Comparison of ENCODE assay signal across 8 mouse cellular contexts in the genomic region with DNA sequence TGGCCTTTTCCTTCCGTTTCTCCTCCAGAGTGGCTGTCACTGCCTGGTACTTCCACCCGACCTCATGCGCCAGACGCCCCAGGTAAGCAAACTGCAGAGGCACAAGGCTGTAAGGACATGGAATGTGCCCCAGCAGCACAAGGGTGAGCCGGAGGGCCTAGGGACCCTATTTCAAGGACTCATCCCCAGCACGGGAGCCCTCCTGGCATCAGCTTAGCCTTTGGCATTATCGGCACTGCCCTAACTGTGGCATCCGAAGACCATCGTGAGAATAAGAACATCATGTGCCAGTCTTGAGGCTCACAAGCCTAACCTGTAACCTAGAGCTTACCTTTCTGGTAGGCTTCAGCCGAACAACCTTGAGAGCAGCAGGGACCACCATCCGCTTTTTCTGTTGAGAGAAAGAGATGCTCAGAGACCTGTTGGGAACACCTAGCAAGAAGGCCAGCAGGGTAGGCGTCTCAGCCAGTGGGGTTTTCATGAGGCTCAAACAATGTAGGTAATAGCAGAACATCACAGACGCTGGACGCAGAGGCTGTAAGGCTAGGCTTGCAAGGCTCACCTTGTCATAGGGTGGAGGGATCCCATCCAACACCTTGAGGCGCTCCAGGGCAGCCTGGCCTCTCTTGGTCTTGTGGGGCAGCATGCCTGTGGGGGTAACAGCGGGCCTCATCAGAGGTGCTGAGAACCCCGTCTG. TPM values are rescaled to one million over a fixed set of nuclear protein-coding genes. Genes with fewer than 3 reads are reported as not detected.
DNase-seq lines count a peak whose midpoint lies in the region; ATAC-seq and TF ChIP-seq lines count a peak whose summit lies in the region.

No protein-coding gene starts in this region.

- no peaks in the 10 kb centered on the region; the same call in 1 of the 2 replicates for H3K79me2 ChIP-seq in heart, adult 2 months (replicated peaks; ENCODE audit: control insufficient read depth, insufficient read depth, low read length)

- DNase-seq in heart, adult 2 months = no peak
- DNase-seq in NIH3T3 (ENCODE audit: low read depth) = peak; percentile 16
- DNase-seq in midbrain, embryonic 14.5 days = no peak
- no peak for DNase-seq in cerebellum, adult 11 months
- DNase-seq in kidney, adult 18-20 months = no peak
- no peak for DNase-seq in layer of hippocampus, postnatal 25 days (ENCODE audit: extremely low spot score in 1 of 2, low spot score in 1 of 2)

- TF ChIP-seq POLR2A in heart, adult 2 months (IDR thresholded peaks at IDR 0.05; ENCODE audit: insufficient read depth, low read depth, low read length) = no peak

- no peak for ATAC-seq in heart, embryonic 13.5 days (ENCODE audit: extremely low read depth, insufficient number of reproducible peaks, low FRiP score, low TSS enrichment)
- ATAC-seq in hindbrain, embryonic 15.5 days (ENCODE audit: low FRiP score, low read depth) = no peak
- no peak for ATAC-seq in midbrain, embryonic 14.5 days (ENCODE audit: low FRiP score, low TSS enrichment)

- H3K4me3 ChIP-seq in heart, embryonic 13.5 days = peak overlapping the region; percentile 98
- H3K4me3 ChIP-seq in heart, adult 2 months = no peak overlapping the region
- H3K4me3 ChIP-seq in hindbrain, embryonic 15.5 days = peak overlapping the region; percentile 70
- no peak overlapping the region for H3K4me3 ChIP-seq in midbrain, embryonic 14.5 days (replicated peaks; ENCODE audit: low read depth, low read length)

- H3K4me1 ChIP-seq in heart, embryonic 13.5 days = peaks cover 63% of the 10 kb centered on the region
- peaks cover 12% of the 10 kb centered on the region for H3K4me1 ChIP-seq in heart, adult 2 months (ENCODE audit: control insufficient read depth, insufficient read depth, low read length)
- H3K4me1 ChIP-seq in hindbrain, embryonic 15.5 days (replicated peaks) = peaks cover 62% of the 10 kb centered on the region
- peaks cover 20% of the 10 kb centered on the region for H3K4me1 ChIP-seq in midbrain, embryonic 14.5 days (ENCODE audit: control insufficient read depth, insufficient read depth, low read length)

- peak overlapping the region; percentile 100 for H3K9ac ChIP-seq in heart, embryonic 13.5 days
- no peak overlapping the region for H3K9ac ChIP-seq in heart, adult 2 months (ENCODE audit: low read depth, low read length)
- peak overlapping the region; percentile 91; the same call in 1 of the 2 replicates for H3K9ac ChIP-seq in hindbrain, embryonic 15.5 days
- H3K9ac ChIP-seq in midbrain, embryonic 14.5 days (replicated peaks; ENCODE audit: low read length) = no peak overlapping the region; the same call in 1 of the 2 replicates

- peak overlapping the region; percentile 97 for H3K4me2 ChIP-seq in heart, embryonic 13.5 days
- H3K4me2 ChIP-seq in hindbrain, embryonic 15.5 days = peak overlapping the region; percentile 79; the same call in 1 of the 2 replicates
- peak overlapping the region; percentile 98 for H3K4me2 ChIP-seq in midbrain, embryonic 14.5 days (ENCODE audit: low read length)

- peak overlapping the region; percentile 94 for H3K27ac ChIP-seq in heart, embryonic 13.5 days (replicated peaks)
- H3K27ac ChIP-seq in heart, adult 2 months = no peak overlapping the region
- peak overlapping the region; percentile 84 for H3K27ac ChIP-seq in hindbrain, embryonic 15.5 days (replicated peaks)
- peak overlapping the region; percentile 57 for H3K27ac ChIP-seq in midbrain, embryonic 14.5 days (replicated peaks; ENCODE audit: low read depth, low read length)

- WGBS in heart, embryonic 13.5 days = 70% methylated on average over 17 of the region's 17 CpGs
- WGBS in heart, adult 2 months = 75% methylated on average over 17 of the region's 17 CpGs
- 80% methylated on average over 17 of the region's 17 CpGs for WGBS in hindbrain, embryonic 15.5 days
- 76% methylated on average over 17 of the region's 17 CpGs for WGBS in midbrain, embryonic 14.5 days

- H3K27me3 ChIP-seq in heart, embryonic 13.5 days (replicated peaks) = no peaks in the 10 kb centered on the region
- H3K27me3 ChIP-seq in heart, adult 2 months (ENCODE audit: control insufficient read depth, insufficient read depth, low read length) = no peaks in the 10 kb centered on the region
- H3K27me3 ChIP-seq in hindbrain, embryonic 15.5 days = no peaks in the 10 kb centered on the region
- H3K27me3 ChIP-seq in midbrain, embryonic 14.5 days (ENCODE audit: control insufficient read depth, insufficient read depth, low read length) = no peaks in the 10 kb centered on the region

- H3K9me3 ChIP-seq in heart, embryonic 13.5 days = no peaks in the 10 kb centered on the region
- no peaks in the 10 kb centered on the region for H3K9me3 ChIP-seq in hindbrain, embryonic 15.5 days
- no peaks in the 10 kb centered on the region for H3K9me3 ChIP-seq in midbrain, embryonic 14.5 days (ENCODE audit: control insufficient read depth, low read length)

- intact Hi-C loops in heart, adult 2 months (cut with DNase I) = no loop called here

- peaks cover 50% of the 10 kb centered on the region for H3K36me3 ChIP-seq in heart, embryonic 13.5 days
- peaks cover 17% of the 10 kb centered on the region for H3K36me3 ChIP-seq in heart, adult 2 months (ENCODE audit: control insufficient read depth, insufficient read depth, low read length)
- peaks cover 44% of the 10 kb centered on the region for H3K36me3 ChIP-seq in hindbrain, embryonic 15.5 days
- peaks cover 48% of the 10 kb centered on the region for H3K36me3 ChIP-seq in midbrain, embryonic 14.5 days (ENCODE audit: control insufficient read depth, insufficient read depth, low read length)

- TF ChIP-seq EP300 in heart, adult 2 months (IDR thresholded peaks at IDR 0.05; ENCODE audit: insufficient read depth, low read depth, low read length) = no peak

- no peak for TF ChIP-seq CTCF in heart, adult 2 months (IDR thresholded peaks at IDR 0.05)

RNA-seq across cellular contexts. Expression of gene Rps11, which starts 2.1 kb away (rescaled TPM):
- 982 and 1,095 TPM in 2 replicates for polyA plus RNA-seq in heart, embryonic 13.5 days (2015; fragmentation: Nextera tagmentation; extraction: Ambion mirVana)
- total RNA-seq in heart, adult 2 months (2021) = 100 to 1,000 TPM; 534 to 613 TPM
- polyA plus RNA-seq in heart, adult 2 months (2012; rRNA removed) = 186 and 258 TPM in 2 replicates
- 762 and 841 TPM in 2 replicates for polyA plus RNA-seq in hindbrain, embryonic 15.5 days (2015; fragmentation: Nextera tagmentation; extraction: Ambion mirVana)
- polyA plus RNA-seq in midbrain, embryonic 14.5 days (2014; fragmentation: Nextera tagmentation; extraction: Ambion mirVana) = 915 and 960 TPM in 2 replicates
- total RNA-seq in layer of hippocampus, postnatal 25 days (2021) = 100 to 1,000 TPM; 418 to 465 TPM

RNA-seq across cellular contexts. Expression of gene Rpl13a, which starts 2.3 kb away (rescaled TPM):
- 688 and 785 TPM in 2 replicates for polyA plus RNA-seq in heart, embryonic 13.5 days (2015; fragmentation: Nextera tagmentation; extraction: Ambion mirVana)
- 100 to 1,000 TPM; 561 to 659 TPM for total RNA-seq in heart, adult 2 months (2021)
- polyA plus RNA-seq in heart, adult 2 months (2012; rRNA removed) = 915 and 1,061 TPM in 2 replicates
- 624 and 661 TPM in 2 replicates for polyA plus RNA-seq in hindbrain, embryonic 15.5 days (2015; fragmentation: Nextera tagmentation; extraction: Ambion mirVana)
- 746 and 846 TPM in 2 replicates for polyA plus RNA-seq in midbrain, embryonic 14.5 days (2014; fragmentation: Nextera tagmentation; extraction: Ambion mirVana)
- 100 to 1,000 TPM; 765 to 826 TPM for total RNA-seq in layer of hippocampus, postnatal 25 days (2021)

RNA-seq across cellular contexts. Expression of gene Gm45713, which starts 9.7 kb away (rescaled TPM):
- polyA plus RNA-seq in heart, embryonic 13.5 days (2015; fragmentation: Nextera tagmentation; extraction: Ambion mirVana) = 0.17 TPM in 1 of 2 replicates, not detected in the other
- total RNA-seq in heart, adult 2 months (2021) = under 1 TPM in 1 of 2 experiments, not detected in 1; 0.80 TPM
- polyA plus RNA-seq in heart, adult 2 months (2012; rRNA removed) = 4.5 and 4.6 TPM in 2 replicates
- not detected in 2 replicates for polyA plus RNA-seq in hindbrain, embryonic 15.5 days (2015; fragmentation: Nextera tagmentation; extraction: Ambion mirVana)
- 0.53 TPM in 1 of 2 replicates, not detected in the other for polyA plus RNA-seq in midbrain, embryonic 14.5 days (2014; fragmentation: Nextera tagmentation; extraction: Ambion mirVana)
- not detected for total RNA-seq in layer of hippocampus, postnatal 25 days (2021)

RNA-seq across cellular contexts. Expression of gene Flt3l, which starts 9.9 kb away (rescaled TPM):
- polyA plus RNA-seq in heart, embryonic 13.5 days (2015; fragmentation: Nextera tagmentation; extraction: Ambion mirVana) = 0.88 and 1.0 TPM in 2 replicates
- total RNA-seq in heart, adult 2 months (2021) = 1 to 10 TPM; 5.5 to 6.4 TPM
- polyA plus RNA-seq in heart, adult 2 months (2012; rRNA removed) = 47.4 and 59.1 TPM in 2 replicates
- 2.0 and 2.7 TPM in 2 replicates for polyA plus RNA-seq in hindbrain, embryonic 15.5 days (2015; fragmentation: Nextera tagmentation; extraction: Ambion mirVana)
- polyA plus RNA-seq in midbrain, embryonic 14.5 days (2014; fragmentation: Nextera tagmentation; extraction: Ambion mirVana) = 0.50 and 1.4 TPM in 2 replicates
- 1 to 10 TPM; 4.5 to 8.2 TPM for total RNA-seq in layer of hippocampus, postnatal 25 days (2021)

RNA-seq across cellular contexts. Expression of gene Fcgrt, which starts 22.6 kb away (rescaled TPM):
- polyA plus RNA-seq in heart, embryonic 13.5 days (2015; fragmentation: Nextera tagmentation; extraction: Ambion mirVana) = 38.0 and 38.1 TPM in 2 replicates
- 10 to 100 TPM; 60.3 to 67.5 TPM for total RNA-seq in heart, adult 2 months (2021)
- 82.8 and 100 TPM in 2 replicates for polyA plus RNA-seq in heart, adult 2 months (2012; rRNA removed)
- 33.9 and 36.9 TPM in 2 replicates for polyA plus RNA-seq in hindbrain, embryonic 15.5 days (2015; fragmentation: Nextera tagmentation; extraction: Ambion mirVana)
- 4.8 and 21.8 TPM in 2 replicates for polyA plus RNA-seq in midbrain, embryonic 14.5 days (2014; fragmentation: Nextera tagmentation; extraction: Ambion mirVana)
- 10 to 100 TPM; 18.1 to 21.0 TPM for total RNA-seq in layer of hippocampus, postnatal 25 days (2021)

Comparison
In these comparisons a context has a peak if more than half of its experiments do, and no peak if none do; other contexts are left out.
1. H3K4me3 ChIP-seq: peak in heart, embryonic 13.5 days (single experiment) and hindbrain, embryonic 15.5 days (single experiment); none in heart, adult 2 months (single experiment) and midbrain, embryonic 14.5 days (single experiment).
2. H3K9ac ChIP-seq: peak in heart, embryonic 13.5 days (single experiment) and hindbrain, embryonic 15.5 days (single experiment); none in heart, adult 2 months (single experiment) and midbrain, embryonic 14.5 days (single experiment).
3. Peak in every context shown above with its lines, with median percentiles within 50 percentile points of each other: H3K4me2 ChIP-seq.